Mouse (Mus musculus) heart, adult 2 months (tissue): ENCODE results near the gene Kirrel3.

ENCODE experiments used
- CTCF ChIP-seq: fragments of 200-600 bp; IDR thresholded peaks from 2 replicates; pipeline ENCODE4 v1.8.1; 2022; ENCODE audit warnings: antibody characterized with exemption, mild to moderate bottlenecking, moderate library complexity
- POLR2A ChIP-seq: fragments of 200-500 bp; IDR thresholded peaks from 2 replicates; pipeline ENCODE4 v1.6.1; 2011; ENCODE audit warnings: mild to moderate bottlenecking, low read depth, low read length, control low read depth; ENCODE audit not compliant: insufficient read depth

DNA sequence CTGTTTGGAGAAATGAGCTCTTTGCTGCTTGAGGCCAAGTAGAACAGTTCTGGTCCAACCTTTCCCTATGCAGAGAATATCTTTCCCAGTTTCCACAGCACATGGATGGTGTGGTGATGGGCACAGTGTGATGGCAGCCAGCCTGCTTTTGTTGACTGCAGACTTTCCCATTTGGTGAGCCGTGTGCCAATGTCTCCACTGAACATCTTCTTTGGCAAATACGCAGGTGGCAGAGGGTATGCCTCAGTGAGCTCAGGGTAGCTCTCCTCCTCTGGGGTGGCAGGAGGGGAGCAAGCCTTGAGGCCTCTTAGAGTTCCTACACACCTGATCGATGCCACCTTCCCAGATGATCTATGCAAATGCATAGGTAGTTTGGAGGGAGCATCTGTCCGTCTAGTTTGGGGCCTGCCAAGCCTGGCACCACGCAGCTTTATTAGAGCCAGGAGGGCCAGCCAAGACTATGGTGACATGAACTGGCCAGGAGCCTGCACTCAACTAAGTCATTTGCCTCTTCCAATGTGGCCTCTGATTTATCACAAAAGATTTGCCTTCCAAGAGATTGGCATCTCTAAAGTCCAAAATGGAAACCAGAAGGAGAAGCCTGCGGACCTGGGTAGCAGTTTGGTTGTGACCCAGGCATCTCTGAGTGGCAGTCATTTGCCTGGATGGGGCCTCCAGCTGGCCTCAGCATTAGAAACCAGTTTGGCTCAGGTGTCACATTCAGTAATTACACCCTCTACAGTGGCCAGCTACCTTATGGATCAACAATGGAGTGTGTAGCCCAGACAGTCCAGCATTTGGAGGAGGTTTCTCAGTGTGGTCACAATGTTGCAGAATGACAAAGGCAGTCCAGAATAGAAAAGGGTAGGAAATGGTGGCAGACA, 127.4 kb downstream of the Kirrel3 start:
- no peak for TF ChIP-seq CTCF
- no peak for TF ChIP-seq POLR2A
